Mouse (Mus musculus) cortical plate, adult 2 months (tissue): ENCODE data around the gene Iqsec1. TPM values are rescaled to one million over a fixed set of nuclear protein-coding genes. Genes with fewer than 3 reads are reported as not detected.
A peak's percentile ranks its signal among the peaks of the same experiment; 100 is the strongest.

Experiments
- H3K27ac ChIP-seq: fragments of 200-500 bp; 2 replicates; pipeline ENCODE4 v1.5.1; 2012; ENCODE audit warnings: low read length, control low read depth, inconsistent platforms; ENCODE audit not compliant: insufficient read depth
- H3K4me1 ChIP-seq: fragments of 200-500 bp; 2 replicates; pipeline ENCODE4 v1.6.1; 2011; ENCODE audit warnings: low read length; ENCODE audit not compliant: control insufficient read depth, insufficient read depth
- H3K4me3 ChIP-seq: fragments of 200-500 bp; 2 replicates; pipeline ENCODE4 v1.5.1; 2011; ENCODE audit warnings: mild to moderate bottlenecking, low read length, control low read depth; ENCODE audit not compliant: insufficient read depth
- CTCF ChIP-seq: fragments of 200-500 bp; IDR thresholded peaks from 2 replicates; pipeline ENCODE4 v1.5.1; 2011; ENCODE audit warnings: mild to moderate bottlenecking, control low read depth, low read length; ENCODE audit not compliant: insufficient read depth; ENCODE audit errors: extremely low read depth
- POLR2A ChIP-seq: fragments of 200-500 bp; IDR thresholded peaks from 2 replicates; pipeline ENCODE4 v1.6.1; 2011; ENCODE audit warnings: mild to moderate bottlenecking, low read length, control low read depth; ENCODE audit not compliant: insufficient read depth; ENCODE audit errors: extremely low read depth
- polyA plus RNA-seq: library from polyadenylated mRNA; depleted of rRNA; stranded (reverse); fragments of >200 nt; gene quantifications from 2 replicates; pipeline ENCODE4 v1.2.3, GENCODE M21; 2012

The Iqsec1 gene
- polyA plus RNA-seq, 1 experiment: 186 TPM

- H3K4me3 ChIP-seq: no peak overlapping the region
- TF ChIP-seq CTCF (no peak), POLR2A (no peak)
- peaks cover 14% of the 10 kb centered on the region for H3K4me1 ChIP-seq
- H3K27ac ChIP-seq: no peak overlapping the region
Measured at GRCm38 (mm10) chr6:90719402-90719801, 269.1 kb downstream of the Iqsec1 start.

- Histone ChIP-seq H3K4me3 (no peak overlapping the region), H3K27ac (no peak overlapping the region), H3K4me1 (peaks cover 14% of the 10 kb centered on the region)
- no peak for TF ChIP-seq POLR2A
- no peak for TF ChIP-seq CTCF
Measured at GRCm38 (mm10) chr6:90718477-90718876, 270.0 kb downstream of the Iqsec1 start.

GRCm38 (mm10) chr6:90717711-90718110 lies 270.8 kb downstream of the Iqsec1 start:
- no peak overlapping the region for H3K27ac ChIP-seq
- no peak overlapping the region for H3K4me3 ChIP-seq
- H3K4me1 ChIP-seq: peaks cover 12% of the 10 kb centered on the region
- TF ChIP-seq POLR2A (no peak), CTCF (no peak)

DNA sequence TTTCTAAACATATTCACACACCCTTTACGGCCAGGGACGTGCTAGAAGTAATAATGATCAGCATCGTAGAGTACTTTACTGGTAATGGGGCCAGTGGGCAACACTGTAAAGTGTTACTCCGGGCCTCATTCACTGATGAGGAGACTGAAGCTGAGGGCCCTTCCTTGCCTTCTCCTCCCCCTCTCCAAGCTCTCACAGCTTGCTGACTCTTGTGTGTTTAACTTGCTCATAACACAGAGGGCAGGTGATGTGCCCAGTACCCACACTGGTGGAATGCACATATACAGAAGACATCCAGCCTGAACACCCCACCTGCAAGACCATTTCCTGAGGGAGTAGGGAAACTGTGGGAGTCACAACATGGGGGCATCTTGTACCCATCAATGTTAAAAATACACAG lies 271.6 kb downstream of the Iqsec1 start:
- Histone ChIP-seq H3K4me1 (peaks cover 16% of the 10 kb centered on the region), H3K4me3 (no peak overlapping the region), H3K27ac (no peak overlapping the region)
- TF ChIP-seq POLR2A (no peak), CTCF (no peak)

- Histone ChIP-seq H3K4me1 (peaks cover 16% of the 10 kb centered on the region), H3K27ac (peak overlapping the region; percentile 68), H3K4me3 (peak overlapping the region; percentile 38)
- TF ChIP-seq POLR2A: no peak
- TF ChIP-seq CTCF: no peak
Measured at GRCm38 (mm10) chr6:90716066-90716704, 272.3 kb downstream of the Iqsec1 start.

DNA sequence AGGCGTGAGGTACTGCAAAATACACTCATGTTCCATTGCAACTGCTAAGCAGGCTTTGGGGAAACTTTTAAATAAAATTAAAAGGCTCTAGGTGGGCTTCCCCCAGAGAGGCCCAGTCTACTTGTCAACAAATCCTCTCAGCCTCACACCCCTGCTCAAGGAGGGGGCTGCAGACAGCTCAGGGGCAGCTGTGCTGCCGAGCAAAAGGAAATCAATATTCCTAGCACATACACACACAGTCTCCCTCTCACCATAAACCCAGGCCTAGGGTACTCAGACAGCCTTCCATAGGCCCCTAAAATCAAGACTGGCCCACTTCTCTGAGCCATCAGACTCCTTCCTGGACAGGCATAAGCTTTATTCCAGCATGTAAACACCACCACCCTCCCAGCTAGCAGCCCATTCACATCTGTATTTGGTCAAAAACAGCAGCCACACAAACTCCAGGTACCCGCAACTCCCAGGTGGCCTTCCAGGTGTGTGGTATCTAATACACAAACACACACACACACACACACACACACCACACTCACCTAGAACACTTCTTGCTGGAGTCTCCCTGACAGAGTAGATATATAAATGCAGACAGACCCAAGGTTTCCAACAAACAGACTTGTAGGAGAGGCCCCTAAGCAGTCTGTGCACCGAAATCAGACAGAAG lies 273.1 kb downstream of the Iqsec1 start:
- H3K27ac ChIP-seq: 0 out of 2 replicates have a peak overlapping the region, but pooled peaks have one; percentile 68
- peaks cover 16% of the 10 kb centered on the region for H3K4me1 ChIP-seq
- H3K4me3 ChIP-seq: peak overlapping the region; percentile 38
- TF ChIP-seq CTCF: no peak
- TF ChIP-seq POLR2A: no peak

DNA sequence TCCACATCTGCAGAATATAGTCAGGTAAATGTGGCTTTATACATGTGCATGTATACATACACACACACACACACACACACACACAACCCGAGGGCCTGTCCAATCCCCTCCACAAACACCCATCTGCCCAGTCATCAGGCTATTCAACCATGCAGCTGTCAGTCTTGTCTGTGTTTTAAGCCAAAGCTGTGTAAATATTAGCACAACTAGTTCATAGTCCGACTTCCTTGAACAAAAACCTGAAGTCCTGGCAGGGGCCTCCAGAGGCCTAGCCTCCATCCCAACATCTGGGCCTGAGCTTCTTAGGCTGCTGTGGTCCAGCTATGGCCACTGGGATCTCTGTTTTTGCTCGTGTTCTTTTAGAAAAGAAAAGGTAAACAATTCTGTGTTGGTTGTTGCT lies 274.8 kb downstream of the Iqsec1 start:
- H3K4me1 ChIP-seq: peaks cover 15% of the 10 kb centered on the region
- H3K27ac ChIP-seq: no peak overlapping the region
- H3K4me3 ChIP-seq: no peak overlapping the region
- TF ChIP-seq CTCF (no peak), POLR2A (no peak)

DNA sequence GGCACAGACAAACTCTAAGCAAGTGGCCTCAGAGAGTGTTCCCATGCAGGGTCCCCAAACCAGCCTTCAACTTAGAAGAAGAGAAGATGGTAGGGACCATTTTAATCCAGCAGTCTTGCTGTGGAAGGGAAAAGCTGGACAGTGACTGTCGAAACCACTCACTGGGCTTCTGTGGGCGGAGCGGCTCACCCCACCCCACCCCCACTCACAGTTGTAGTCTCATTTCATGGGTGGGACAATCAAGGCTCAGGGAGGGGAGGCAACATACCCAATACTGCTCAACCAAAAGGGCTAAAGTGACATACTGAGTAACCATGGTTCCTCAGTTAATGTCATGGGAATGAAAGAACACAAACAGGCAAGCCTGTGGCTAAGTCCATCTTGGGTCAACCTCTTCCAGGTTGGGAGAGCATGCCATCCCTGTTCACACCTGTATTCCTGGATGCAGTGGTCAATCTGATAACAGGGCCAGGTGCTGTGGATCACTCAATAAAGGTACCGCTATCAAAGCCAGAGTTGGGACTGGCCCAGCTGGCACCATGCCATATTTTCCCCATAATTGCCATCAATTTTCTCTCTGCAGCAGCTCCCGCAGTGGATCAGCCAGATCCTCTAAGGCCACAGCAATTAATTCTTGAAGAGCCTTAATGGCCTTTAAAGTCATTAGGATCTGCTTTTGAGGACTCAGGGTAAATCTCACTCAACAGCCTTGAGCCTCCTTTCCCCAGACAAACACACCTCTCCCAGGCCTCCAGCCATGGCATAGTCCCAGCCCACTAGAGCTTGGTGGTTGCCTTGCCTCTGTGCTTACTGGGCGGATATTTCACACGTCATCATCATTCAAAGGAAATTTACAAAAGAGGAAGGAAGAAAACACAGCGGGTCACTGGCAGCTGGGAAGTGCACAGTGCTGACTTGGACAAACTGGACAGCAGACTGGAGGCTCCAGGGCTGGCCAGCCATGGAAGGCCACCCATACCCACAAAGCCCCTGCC lies 275.7 kb downstream of the Iqsec1 start:
- Histone ChIP-seq H3K4me1 (peaks cover 17% of the 10 kb centered on the region), H3K4me3 (no peak overlapping the region), H3K27ac (no peak overlapping the region)
- TF ChIP-seq POLR2A (no peak), CTCF (no peak)

GRCm38 (mm10) chr6:90712063-90712462 lies 276.4 kb downstream of the Iqsec1 start:
- 0 out of 2 replicates have a peak overlapping the region, but pooled peaks have one; percentile 7 for H3K27ac ChIP-seq
- no peak overlapping the region for H3K4me3 ChIP-seq
- peaks cover 22% of the 10 kb centered on the region for H3K4me1 ChIP-seq
- TF ChIP-seq POLR2A: no peak
- no peak for TF ChIP-seq CTCF
